Mouse (Mus musculus): ENCODE data around the gene Atg2b.

The Atg2b gene

DNA sequence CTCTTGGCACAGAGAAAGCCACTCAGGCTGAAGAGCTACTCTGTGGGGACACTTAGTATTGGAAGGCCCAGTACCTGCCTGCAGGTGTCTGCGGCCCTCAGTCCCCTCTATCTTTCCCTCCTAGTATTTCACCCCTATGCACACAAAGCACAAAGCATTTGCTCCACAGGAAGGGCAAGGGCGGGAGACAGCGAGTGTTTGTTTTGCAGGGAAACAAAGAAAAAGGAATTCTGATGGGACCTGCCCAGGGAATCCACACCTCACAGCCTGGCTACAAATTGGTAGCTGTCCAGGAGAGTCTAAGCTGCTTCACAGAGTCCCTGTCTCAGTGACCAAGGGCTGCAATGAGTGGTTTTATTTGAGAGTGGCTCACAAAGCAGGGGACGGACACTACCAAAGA lies 91.5 kb downstream of the Atg2b start:
- no peak for DNase-seq

DNA sequence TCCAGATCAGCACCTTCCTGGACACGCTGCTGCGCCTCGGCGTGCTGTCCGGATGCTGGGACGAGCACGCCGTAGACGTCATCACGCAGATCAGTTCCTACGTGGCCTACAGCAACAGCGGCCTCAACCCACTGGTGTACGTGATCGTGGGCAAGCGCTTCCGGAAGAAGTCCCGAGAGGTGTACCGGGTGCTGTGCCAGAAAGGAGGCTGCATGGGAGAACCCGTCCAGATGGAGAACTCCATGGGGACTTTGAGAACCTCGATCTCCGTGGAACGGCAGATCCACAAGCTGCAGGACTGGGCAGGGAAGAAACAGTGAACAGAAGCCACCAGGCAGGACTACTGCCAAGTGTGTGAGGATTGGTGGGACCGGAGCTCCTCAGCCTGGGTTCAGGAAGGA lies 92.7 kb downstream of the Atg2b start:
- peak; percentile 48 for DNase-seq

DNA sequence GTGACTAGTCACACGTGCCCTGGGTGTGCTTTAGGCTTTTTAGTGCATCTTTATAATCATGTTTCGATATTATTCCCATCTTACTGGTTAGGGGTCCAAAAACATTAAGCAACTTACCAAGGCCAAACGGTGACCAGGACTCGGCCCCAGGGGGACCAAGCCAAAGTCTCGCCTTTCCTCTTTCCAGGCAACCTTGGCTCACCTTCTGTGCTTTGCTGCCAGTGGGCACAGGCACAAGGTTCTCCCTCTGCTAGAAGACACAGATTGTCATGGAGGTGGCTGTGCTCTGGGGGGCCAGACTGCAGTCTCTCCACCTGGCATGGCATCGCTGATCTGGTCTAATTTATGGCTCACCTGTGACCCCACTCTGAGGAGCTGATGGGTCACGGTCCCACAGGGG lies 94.2 kb downstream of the Atg2b start:
- no peak for DNase-seq

DNA sequence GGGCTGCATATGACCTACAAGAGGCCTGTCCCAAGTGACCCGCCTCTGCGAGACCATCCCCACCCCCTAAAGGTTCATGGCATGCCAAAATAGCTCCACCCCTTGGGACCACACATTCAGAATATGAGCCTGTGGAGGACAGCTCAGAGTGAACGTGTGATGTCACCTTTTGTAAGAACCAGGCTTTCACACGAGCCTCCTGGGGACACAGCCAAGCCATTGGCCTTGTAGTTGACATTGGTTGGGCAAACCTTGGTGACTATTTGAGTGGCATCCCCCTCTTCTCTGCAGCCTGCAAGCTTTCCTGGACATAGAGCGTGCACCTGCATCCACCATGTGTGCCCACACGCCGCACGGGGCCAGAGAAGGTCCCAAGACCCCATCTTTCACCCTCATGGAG lies 97.5 kb downstream of the Atg2b start:
- no peak for DNase-seq

DNA sequence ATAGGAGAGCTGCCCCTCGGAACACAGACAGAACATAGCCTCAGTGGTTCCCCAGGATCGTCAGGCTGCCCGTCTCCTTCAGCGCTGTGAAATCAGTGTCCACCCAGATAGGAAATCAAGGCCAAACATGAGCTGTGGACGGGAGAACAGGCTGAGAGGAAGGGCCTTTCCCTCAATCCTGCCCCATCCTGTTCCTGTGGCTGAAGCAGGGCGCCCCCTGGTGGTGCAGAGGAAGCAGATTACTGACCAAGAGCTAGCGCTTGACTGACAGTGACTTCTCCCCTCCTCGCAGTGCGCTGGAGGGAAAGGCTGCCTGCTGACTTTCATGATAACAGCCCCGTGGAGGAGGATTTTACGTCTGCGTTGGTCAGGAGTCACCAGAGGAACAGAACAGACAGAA lies 100.2 kb downstream of the Atg2b start:
- DNase-seq: peak; percentile 49

DNA sequence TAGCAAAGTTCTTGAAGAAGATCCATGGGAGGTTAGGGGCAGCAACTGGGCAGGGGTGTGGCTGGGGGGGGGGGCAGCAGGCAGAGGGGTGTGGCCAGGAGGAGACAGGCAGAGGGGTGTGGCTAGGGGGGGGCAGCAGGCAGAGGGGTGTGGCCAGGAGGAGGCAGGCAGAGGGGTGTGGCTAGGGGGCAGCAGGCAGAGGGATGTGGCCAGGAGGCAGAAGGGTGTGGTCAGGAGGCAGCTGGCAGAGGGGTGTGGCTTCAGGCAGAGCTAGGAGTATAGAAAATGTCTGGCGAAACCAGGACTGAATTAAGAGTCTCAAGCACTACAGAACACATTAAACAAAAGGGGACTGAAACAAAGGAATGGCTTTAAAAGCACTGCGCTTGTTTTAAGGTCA lies 101.5 kb downstream of the Atg2b start:
- no peak for DNase-seq

DNA sequence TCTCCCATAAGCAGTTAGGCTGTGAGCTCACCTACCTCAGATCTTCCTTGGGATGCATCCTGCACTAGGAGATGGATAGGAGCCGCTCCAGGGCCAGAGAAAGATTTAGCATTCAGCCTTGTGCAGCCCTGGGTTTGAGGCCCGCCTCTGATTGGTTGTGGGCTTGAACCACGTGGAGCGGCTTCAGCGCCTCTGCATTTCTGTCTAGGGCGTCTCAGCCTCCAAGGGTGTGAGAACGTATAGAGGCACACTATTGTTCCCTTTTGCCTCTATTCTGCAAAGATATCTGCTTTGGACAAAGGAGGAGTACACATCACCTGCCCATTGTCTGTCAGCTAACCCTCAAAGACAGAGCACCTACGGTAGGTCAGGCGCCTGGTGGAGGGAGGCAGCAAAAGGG lies 102.5 kb downstream of the Atg2b start:
- no peak for DNase-seq

DNA sequence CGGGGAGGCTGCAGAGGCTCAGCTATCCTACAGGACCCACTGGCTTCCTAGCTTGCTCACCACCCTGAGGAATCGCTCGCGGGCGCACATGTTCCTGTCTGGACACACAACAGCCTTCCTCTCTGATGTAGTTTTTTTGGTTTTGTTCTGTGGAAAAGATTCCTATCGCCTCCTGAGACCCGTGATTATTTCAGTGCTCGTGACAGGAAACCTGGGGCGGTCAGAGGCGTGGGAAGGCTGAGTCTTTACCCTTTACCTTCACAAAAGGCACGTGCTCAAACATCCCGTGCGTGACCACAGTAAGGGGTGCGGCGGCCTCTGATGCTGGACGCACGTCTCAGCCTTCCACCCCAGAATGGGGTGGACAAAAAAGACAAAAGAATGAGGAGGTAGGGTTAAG lies 104.5 kb downstream of the Atg2b start:
- no peak for DNase-seq

DNA sequence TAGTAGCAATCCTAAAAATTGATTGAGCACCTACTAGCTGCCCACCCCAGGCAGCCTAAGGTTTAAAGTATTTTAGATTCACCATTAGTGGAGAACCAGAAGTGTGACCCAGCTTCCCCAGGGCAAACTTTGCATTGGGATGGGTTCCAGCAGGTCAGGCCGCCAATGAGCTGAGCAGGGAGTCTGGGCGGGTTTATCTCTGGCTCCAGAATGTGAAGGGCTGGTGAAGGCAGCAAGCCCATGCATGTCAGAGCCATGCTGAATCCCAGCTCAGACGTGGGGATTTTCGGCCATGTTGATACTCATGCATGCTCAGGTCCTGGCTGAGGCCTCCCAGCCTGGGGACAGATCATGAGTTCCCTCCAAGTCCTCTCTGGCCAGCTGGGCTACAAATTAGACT lies 110.7 kb downstream of the Atg2b start:
- DNase-seq: no peak

DNA sequence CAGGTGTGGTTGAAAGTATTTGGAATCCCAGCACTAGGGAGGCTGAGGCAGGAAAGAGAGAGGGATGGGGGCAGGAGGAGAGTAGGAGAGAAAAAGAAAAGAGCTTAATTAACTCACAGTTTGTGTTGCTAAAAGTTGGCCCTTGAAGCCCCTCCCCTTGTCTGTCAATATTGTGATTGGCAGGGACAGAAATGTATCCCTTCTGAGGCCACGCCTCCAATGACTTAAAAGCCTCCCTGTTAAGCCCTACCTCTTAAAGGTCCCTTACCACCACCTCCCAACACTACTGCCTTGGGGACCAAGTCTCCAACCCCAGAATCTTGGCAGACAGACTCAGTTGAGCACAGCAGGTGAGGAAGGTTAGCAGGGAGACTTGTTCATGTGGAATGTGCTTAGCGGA lies 112.4 kb downstream of the Atg2b start:
- DNase-seq: no peak

DNA sequence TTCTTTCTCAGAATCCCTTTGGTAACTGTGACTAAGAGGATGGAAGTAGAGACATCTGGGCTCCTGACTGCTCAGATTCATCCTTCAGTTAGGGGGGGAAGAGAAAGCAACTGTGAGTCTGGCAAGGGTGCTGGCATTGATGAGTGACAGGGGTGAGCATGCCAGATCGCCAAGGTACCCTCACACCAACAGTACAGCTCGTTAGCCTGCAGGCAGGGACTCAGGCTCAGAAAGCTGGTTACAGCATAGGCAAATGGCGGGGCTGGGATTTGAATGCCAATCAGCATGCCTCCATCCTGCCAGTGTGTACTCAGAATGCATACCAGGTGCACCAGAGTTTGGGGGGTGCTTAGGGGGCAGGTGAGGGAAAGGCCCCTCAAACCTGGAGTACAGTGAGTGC lies 113.1 kb downstream of the Atg2b start:
- no peak for DNase-seq
